Mouse (Mus musculus) forebrain, embryonic 11.5 days (tissue): ENCODE data around the gene Scamp4. TPM values are rescaled to one million over a fixed set of nuclear protein-coding genes. Genes with fewer than 3 reads are reported as not detected.

Experiments used
- ATAC-seq: fragments of 200-750 bp; cut with Nextera tagmentation; replicated peaks from 2 replicates; pipeline ENCODE4 v1.8.0; 2017; ENCODE audit warnings: moderate TSS enrichment; ENCODE audit not compliant: low FRiP score
- DNase-seq: peaks from one replicate; pipeline ENCODE4 v3.0.0-alpha.2; 2017; ENCODE audit warnings: low spot score
- H3K27ac ChIP-seq: fragments of 300-500 bp; sonication (generic); 2 replicates; pipeline ENCODE4 v1.5.1; 2014; ENCODE audit warnings: low read depth, low read length
- H3K27me3 ChIP-seq: fragments of 300-500 bp; sonication (generic); 2 replicates; pipeline ENCODE4 v1.6.1; 2014; ENCODE audit warnings: mild to moderate bottlenecking, low read length, mixed read lengths; ENCODE audit not compliant: control insufficient read depth, insufficient read depth
- H3K36me3 ChIP-seq: fragments of 300-500 bp; sonication (generic); 2 replicates; pipeline ENCODE4 v1.6.1; 2014; ENCODE audit warnings: mild to moderate bottlenecking, low read length, moderate library complexity, mixed read lengths; ENCODE audit not compliant: control insufficient read depth, insufficient read depth
- H3K4me1 ChIP-seq: fragments of 300-500 bp; sonication (generic); replicated peaks from 2 replicates; pipeline ENCODE4 v1.6.1; 2014; ENCODE audit warnings: low read length, mixed read lengths; ENCODE audit not compliant: control insufficient read depth, insufficient read depth
- H3K4me2 ChIP-seq: fragments of 300-500 bp; sonication (generic); 2 replicates; pipeline ENCODE4 v1.6.1; 2014; ENCODE audit warnings: low read depth, mild to moderate bottlenecking, low read length, moderate library complexity, mixed read lengths; ENCODE audit not compliant: severe bottlenecking
- H3K4me3 ChIP-seq: fragments of 300-500 bp; sonication (generic); 2 replicates; pipeline ENCODE4 v1.5.1; 2014; ENCODE audit warnings: low read depth, low read length
- H3K9ac ChIP-seq: fragments of 300-500 bp; sonication (generic); 2 replicates; pipeline ENCODE4 v1.6.1; 2014; ENCODE audit warnings: low read length
- H3K9me3 ChIP-seq: fragments of 300-500 bp; sonication (generic); 2 replicates; pipeline ENCODE4 v1.6.1; 2016; ENCODE audit warnings: low read length, mixed read lengths; ENCODE audit not compliant: control insufficient read depth
- WGBS: fragments of 180-500 bp; shearing (Covaris S2); extraction: QIAGEN DNeasy Blood & Tissue Kit; methylation state at CpG from one replicate; pipeline ENCODE4 v1.1.7; 2014; 5-methylcytosine and 5-hydroxymethylcytosine counted together
- polyA plus RNA-seq: library from polyadenylated mRNA; unstranded; fragments of >200 nt; fragmentation: Nextera tagmentation; extraction: Ambion mirVana; gene quantifications from 2 replicates; pipeline ENCODE4 v1.2.1, GENCODE M21; 2014

The Scamp4 gene
- polyA plus RNA-seq, 1 experiment from 2014 or later = 67.7 TPM

GRCm38 (mm10) chr10:80621690-80621939, 18.9 kb downstream of the Scamp4 start:
- no peaks in the 10 kb centered on the region for H3K9me3 ChIP-seq
- ATAC-seq (no peak; the same call in 1 of the 2 replicates), DNase-seq (no peak)
- H3K4me3 ChIP-seq = peak overlapping the region; percentile 84
- no peaks in the 10 kb centered on the region for H3K36me3 ChIP-seq
- H3K27ac ChIP-seq = peak overlapping the region; percentile 91
- H3K4me2 ChIP-seq = peak overlapping the region; percentile 64
- H3K9ac ChIP-seq = peak overlapping the region; percentile 51
- H3K4me1 ChIP-seq = peaks cover 17% of the 10 kb centered on the region; the same call in 1 of the 2 replicates
- 9% methylated on average over 9 of the region's 9 CpGs for WGBS
- H3K27me3 ChIP-seq = no peaks in the 10 kb centered on the region

GRCm38 (mm10) chr10:80621940-80622660, 19.4 kb downstream of the Scamp4 start:
- Histone ChIP-seq H3K9ac (peak overlapping the region; percentile 89), H3K4me1 (peaks cover 17% of the 10 kb centered on the region; the same call in 1 of the 2 replicates), H3K27me3 (no peaks in the 10 kb centered on the region), H3K36me3 (no peaks in the 10 kb centered on the region), H3K27ac (peak overlapping the region; percentile 91), H3K4me2 (peak overlapping the region; percentile 64), H3K4me3 (peak overlapping the region; percentile 84), H3K9me3 (no peaks in the 10 kb centered on the region)
- under 1% methylated on average over 64 of the region's 64 CpGs for WGBS
- ATAC-seq = peak; percentile 95
- peak; percentile 99 for DNase-seq

GRCm38 (mm10) chr10:80622661-80623456, 20.2 kb downstream of the Scamp4 start, which contains the start of gene Csnk1g2:
Csnk1g2 (plus strand) TSS chr10:80622838.
- H3K9ac ChIP-seq = peak within 1 kb of the TSS; percentile 89
- no peaks in the 10 kb centered on the region for H3K27me3 ChIP-seq
- no peaks in the 10 kb centered on the region for H3K36me3 ChIP-seq
- H3K27ac ChIP-seq = peak within 1 kb of the TSS; percentile 91
- no peak; the same call in 1 of the 2 replicates for ATAC-seq
- DNase-seq = peak; percentile 79
- H3K9me3 ChIP-seq = no peaks in the 10 kb centered on the region
- peak within 1 kb of the TSS; percentile 64 for H3K4me2 ChIP-seq
- 1% methylated on average over 74 of the region's 85 CpGs for WGBS
- peak within 1 kb of the TSS; percentile 84 for H3K4me3 ChIP-seq
- peaks cover 19% of the 10 kb centered on the region; the same call in 1 of the 2 replicates for H3K4me1 ChIP-seq

- no peaks in the 10 kb centered on the region for H3K36me3 ChIP-seq
- 17% methylated on average over 15 of the region's 15 CpGs for WGBS
- ATAC-seq = no peak
Measured at GRCm38 (mm10) chr10:80623457-80624191, 21.0 kb downstream of the Scamp4 start.

GRCm38 (mm10) chr10:80625764-80626163, 23.1 kb downstream of the Scamp4 start:
- no peak overlapping the region for H3K9ac ChIP-seq
- no peak overlapping the region for H3K27ac ChIP-seq
- DNase-seq (no peak), ATAC-seq (no peak)
- H3K4me1 ChIP-seq = peaks cover 19% of the 10 kb centered on the region; the same call in 1 of the 2 replicates
- H3K4me2 ChIP-seq = no peak overlapping the region
- 94% methylated on average over 4 of the region's 4 CpGs for WGBS
- no peak overlapping the region for H3K4me3 ChIP-seq
- no peaks in the 10 kb centered on the region for H3K36me3 ChIP-seq
- no peaks in the 10 kb centered on the region for H3K9me3 ChIP-seq
- H3K27me3 ChIP-seq = no peaks in the 10 kb centered on the region

More at GRCm38 (mm10) chr10:80623457-80624191, 21.0 kb downstream of the Scamp4 start:
- no peaks in the 10 kb centered on the region for H3K27me3 ChIP-seq
- no peaks in the 10 kb centered on the region for H3K9me3 ChIP-seq
- peak overlapping the region; percentile 64 for H3K4me2 ChIP-seq
- H3K9ac ChIP-seq = peak overlapping the region; percentile 89
- peak overlapping the region; percentile 37 for H3K27ac ChIP-seq
- peaks cover 19% of the 10 kb centered on the region; the same call in 1 of the 2 replicates for H3K4me1 ChIP-seq
- H3K4me3 ChIP-seq = peak overlapping the region; percentile 84
- DNase-seq = peak; percentile 73

GRCm38 (mm10) chr10:80627685-80628084, 25.0 kb downstream of the Scamp4 start:
- 62% methylated on average over 2 of the region's 2 CpGs for WGBS

GRCm38 (mm10) chr10:80628925-80629324, 26.3 kb downstream of the Scamp4 start:
- 90% methylated on average over 9 of the region's 9 CpGs for WGBS
- H3K4me2 ChIP-seq = no peak overlapping the region
- H3K9ac ChIP-seq = no peak overlapping the region
- no peaks in the 10 kb centered on the region for H3K36me3 ChIP-seq
- no peaks in the 10 kb centered on the region for H3K9me3 ChIP-seq
- peaks cover 8% of the 10 kb centered on the region; the same call in 1 of the 2 replicates for H3K4me1 ChIP-seq
- H3K27ac ChIP-seq = no peak overlapping the region
- DNase-seq (no peak), ATAC-seq (no peak)
- H3K4me3 ChIP-seq = no peak overlapping the region
- no peaks in the 10 kb centered on the region for H3K27me3 ChIP-seq

More at GRCm38 (mm10) chr10:80627685-80628084, 25.0 kb downstream of the Scamp4 start:
- peaks cover 15% of the 10 kb centered on the region; the same call in 1 of the 2 replicates for H3K4me1 ChIP-seq
- no peak overlapping the region for H3K4me2 ChIP-seq
- no peaks in the 10 kb centered on the region for H3K27me3 ChIP-seq
- H3K9me3 ChIP-seq = no peaks in the 10 kb centered on the region
- no peak overlapping the region for H3K4me3 ChIP-seq
- H3K36me3 ChIP-seq = no peaks in the 10 kb centered on the region
- no peak overlapping the region for H3K27ac ChIP-seq
- DNase-seq (no peak), ATAC-seq (no peak)
- H3K9ac ChIP-seq = no peak overlapping the region

GRCm38 (mm10) chr10:80635345-80635744, 32.7 kb downstream of the Scamp4 start:
- H3K27me3 ChIP-seq = no peaks in the 10 kb centered on the region
- H3K36me3 ChIP-seq = peaks cover 20% of the 10 kb centered on the region
- H3K27ac ChIP-seq = no peak overlapping the region
- no peaks in the 10 kb centered on the region for H3K4me1 ChIP-seq
- H3K4me3 ChIP-seq = no peak overlapping the region
- H3K9ac ChIP-seq = no peak overlapping the region
- WGBS = 90% methylated on average over 6 of the region's 6 CpGs
- no peaks in the 10 kb centered on the region for H3K9me3 ChIP-seq
- ATAC-seq (no peak), DNase-seq (no peak)
- no peak overlapping the region for H3K4me2 ChIP-seq
